Mouse (Mus musculus): ENCODE results near the gene Mical2. TPM values are rescaled to one million over a fixed set of nuclear protein-coding genes. Genes with fewer than 3 reads are reported as not detected.

The Mical2 gene
- total RNA-seq (2015) (0.52 and 0.88 TPM in 2 replicates), total RNA-seq (2017) (0.46 and 0.54 TPM in 2 replicates)

- ATAC-seq (replicated peaks; ENCODE audit: poor library complexity), result peak; percentile 98
Measured at GRCm38 (mm10) chr7:112225615-112226262, at the start of gene Mical2. TSS of gene Mical2 (plus strand) at chr7:112225856.

- no peak for ATAC-seq (replicated peaks; ENCODE audit: poor library complexity)
Measured at GRCm38 (mm10) chr7:112176627-112177026, 49.0 kb upstream of the Mical2 start.

DNA sequence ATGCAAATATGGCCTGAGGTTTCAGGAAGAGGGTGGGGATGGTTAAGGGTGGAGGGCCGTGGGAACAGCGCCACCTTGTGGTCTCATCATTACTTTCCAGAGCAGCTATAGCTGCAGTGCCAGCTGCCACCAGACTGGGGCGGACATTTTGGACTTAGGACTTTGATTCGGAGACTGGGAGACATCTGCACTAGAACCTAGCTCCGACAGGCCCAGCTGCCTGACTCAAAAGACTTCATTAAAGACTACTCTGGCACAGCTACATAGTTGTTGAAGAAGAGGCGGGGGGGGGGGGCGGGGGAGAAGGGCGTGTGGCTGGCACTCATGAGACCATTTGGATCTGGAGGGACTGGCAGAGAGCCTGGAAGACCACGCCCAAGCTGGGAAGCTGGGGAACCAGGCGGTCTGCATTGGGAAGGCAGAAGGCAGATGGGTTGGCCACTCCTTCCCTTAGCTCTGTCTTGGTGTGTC is 45.4 kb upstream of the Mical2 start:
- ATAC-seq (replicated peaks; ENCODE audit: poor library complexity), result peak; percentile 90

- peak; percentile 84 for ATAC-seq (replicated peaks; ENCODE audit: poor library complexity)
Measured at GRCm38 (mm10) chr7:112183258-112183841, 42.3 kb upstream of the Mical2 start.

DNA sequence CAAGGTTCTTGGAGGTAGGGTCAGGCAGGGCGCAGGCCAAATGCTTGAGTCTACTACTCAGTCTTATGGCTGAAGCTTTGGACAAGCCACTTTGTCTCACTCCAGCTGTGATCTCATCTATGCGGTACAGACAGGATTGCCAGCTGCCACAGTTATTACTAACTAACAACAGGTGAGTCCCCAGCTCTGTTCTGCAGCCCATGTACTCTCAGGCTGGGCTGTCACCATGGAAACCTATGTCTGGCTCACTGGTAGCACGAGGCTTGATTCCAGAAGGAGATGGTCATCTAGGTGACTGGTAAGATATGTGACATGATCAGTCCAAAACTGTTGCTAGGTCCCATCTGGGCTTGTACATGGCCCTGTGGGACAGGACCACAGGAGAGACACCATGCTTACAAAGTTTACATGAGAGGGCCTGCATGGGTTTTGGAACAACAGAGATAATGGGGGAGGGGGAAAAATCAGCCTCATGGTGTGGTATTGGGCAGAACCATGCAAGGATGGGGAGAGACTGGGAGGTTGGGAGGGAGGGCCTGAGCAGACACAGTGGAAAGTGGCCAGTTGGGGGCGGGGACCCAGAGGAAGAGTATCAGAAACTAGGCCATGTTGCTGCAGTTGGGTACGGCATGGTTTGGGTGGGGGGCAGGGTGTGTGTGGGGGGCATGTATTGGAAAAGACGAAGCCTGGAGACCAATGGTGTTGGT is 41.0 kb upstream of the Mical2 start:
- no peak for ATAC-seq (replicated peaks; ENCODE audit: poor library complexity)

DNA sequence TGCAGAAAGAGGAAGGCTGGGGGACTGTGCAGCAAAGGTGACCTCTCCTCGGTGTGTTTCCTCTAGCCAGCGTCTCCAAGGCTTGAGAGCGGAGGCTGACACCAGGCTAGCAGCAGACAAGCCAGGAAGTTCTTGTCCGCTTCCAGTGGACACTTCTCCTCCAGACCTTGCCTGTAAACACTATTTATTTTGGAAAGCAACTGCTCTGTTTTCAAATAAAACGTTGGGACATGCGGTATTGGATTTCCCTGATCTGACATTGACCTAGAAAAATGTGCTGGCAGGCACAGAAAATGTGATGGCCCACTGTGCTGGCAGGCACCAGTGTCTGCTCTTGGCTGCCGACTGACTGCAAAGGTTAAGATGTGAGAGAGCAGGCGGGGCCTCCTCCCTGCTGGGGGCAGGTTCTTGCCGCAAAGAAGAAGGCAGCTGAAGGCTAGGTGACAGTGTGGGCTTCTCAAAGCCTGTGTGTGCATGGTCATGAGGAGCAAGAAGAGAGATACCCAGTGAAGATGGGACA is 40.4 kb upstream of the Mical2 start:
- no peak for ATAC-seq (replicated peaks; ENCODE audit: poor library complexity)

DNA sequence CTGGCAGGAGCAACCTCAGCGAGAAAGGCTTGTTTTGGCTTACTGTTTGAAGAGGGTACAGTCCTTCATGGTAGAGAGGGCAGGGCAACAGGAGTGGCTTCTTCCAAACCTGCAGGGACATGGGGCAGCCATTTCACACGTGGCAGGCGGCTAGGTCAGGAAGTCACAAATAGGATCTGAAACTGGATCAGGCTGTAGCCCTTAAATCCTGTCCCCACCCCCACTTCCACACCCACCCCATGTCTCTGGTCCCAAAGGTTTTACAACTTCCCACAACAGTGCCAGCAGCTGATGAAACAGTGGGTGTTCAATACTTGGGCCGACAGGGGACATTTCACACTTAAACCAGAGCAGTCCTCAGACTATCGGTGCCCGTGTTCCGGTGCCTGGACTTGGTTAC is 38.8 kb upstream of the Mical2 start:
- no peak for ATAC-seq (replicated peaks; ENCODE audit: poor library complexity)

DNA sequence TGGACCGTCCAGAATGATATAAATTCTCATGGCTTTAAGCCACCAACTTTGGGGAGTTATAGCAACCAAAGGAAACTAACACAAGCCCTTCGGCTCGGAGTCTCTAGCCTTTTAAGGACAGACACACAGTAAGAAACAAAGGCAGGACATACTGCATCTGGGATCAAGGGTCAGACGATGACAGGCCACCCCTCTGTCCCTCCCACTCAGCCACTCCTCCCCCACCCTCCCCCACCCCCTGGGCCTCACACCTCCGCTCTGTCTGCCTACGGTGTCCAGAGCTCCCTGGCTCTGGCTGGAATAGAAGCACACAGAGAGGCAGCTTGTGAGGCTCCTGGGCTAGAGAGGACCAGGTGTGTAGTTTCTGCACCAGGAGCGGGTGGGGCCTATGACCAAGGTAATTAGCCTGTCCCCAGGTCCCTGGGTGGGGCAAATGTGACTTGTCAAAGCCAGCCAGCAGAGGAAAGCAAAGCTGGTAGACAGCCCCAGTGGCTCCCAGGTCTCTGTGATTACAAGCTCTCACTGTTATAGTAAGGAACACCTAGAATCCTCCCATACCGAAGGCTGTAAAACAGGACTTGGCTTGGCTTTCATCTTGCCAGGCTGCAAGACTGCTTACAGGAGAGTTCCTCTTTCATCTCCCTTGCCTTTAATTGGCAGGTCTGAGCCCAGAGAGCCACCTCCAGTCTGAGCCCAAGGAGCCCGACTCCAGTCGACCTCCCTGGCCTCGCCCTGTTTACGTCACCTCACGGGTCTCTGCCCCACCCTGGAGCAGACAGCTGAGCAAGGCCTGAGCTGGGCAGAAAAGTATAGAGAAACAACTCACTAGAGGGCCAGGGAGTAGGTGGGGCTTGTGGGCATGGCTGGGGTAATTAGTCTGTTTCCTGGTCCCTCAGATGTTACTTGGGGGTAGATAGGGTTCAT is 37.9 kb upstream of the Mical2 start:
- peak; percentile 60 for ATAC-seq (replicated peaks; ENCODE audit: poor library complexity)

- no peak for ATAC-seq (replicated peaks; ENCODE audit: poor library complexity)
Measured at GRCm38 (mm10) chr7:112192237-112192636, 33.4 kb upstream of the Mical2 start.

GRCm38 (mm10) chr7:112192778-112193177 is 32.9 kb upstream of the Mical2 start:
- no peak for ATAC-seq (replicated peaks; ENCODE audit: poor library complexity)

DNA sequence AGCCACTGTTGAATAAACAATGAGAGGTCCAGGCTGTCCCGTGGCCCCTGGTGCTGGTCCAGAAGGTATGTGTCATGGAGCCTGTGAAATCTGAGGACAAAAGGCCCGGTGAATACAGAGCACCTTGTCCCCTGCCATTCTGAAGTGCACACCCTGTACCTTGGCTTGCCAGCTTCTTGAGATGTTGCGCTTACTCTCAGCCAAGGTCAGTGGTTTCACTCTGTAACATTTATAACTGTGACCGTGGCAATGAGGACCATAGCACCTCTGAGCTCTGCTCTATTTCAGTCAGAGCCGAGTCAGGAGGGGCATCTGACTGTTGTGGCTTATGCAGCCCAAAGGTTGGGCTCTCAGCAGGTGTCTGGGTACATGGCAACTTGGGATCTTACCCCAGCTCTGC is 31.4 kb upstream of the Mical2 start:
- ATAC-seq (replicated peaks; ENCODE audit: poor library complexity), result no peak

DNA sequence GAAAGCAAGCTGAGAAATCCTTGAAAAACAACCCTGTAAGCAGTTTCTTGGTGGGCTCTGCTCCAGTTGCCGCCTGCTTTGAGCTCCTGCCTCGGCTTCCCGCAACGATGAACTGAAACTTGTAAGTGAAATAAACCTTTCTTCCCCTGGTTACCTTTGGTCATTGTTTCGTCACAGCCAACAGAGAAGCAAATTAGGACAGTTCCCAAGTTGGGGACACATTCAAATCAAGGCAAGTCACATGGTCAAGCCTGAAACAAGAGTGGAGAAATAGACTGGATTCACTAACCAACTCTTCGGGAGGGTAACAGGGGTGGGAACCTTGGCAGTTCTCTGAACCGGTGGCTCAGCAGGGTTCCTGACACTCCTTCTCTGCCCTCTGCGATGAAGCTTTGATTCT is 28.2 kb upstream of the Mical2 start:
- no peak for ATAC-seq (replicated peaks; ENCODE audit: poor library complexity)

DNA sequence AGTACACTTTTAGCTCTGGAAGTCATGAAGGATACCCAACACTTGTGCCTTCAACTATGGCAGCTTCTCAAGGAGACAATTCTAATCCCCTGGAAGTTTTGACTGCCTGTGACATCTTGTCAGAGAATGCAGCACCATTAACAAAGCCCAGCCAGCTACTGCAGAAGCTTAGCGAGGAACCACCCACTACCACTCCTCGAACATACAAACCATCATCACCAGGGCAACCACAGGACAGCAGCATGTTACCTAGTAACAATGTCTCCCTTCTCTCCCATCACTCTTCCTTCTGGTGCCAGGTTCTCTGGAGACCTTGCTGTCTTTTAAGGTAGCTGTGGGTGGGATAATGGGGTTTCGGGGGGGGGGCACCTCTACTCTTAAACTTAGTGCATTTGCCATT is 26.3 kb upstream of the Mical2 start:
- no peak for ATAC-seq (replicated peaks; ENCODE audit: poor library complexity)

GRCm38 (mm10) chr7:112200761-112201160 is 24.9 kb upstream of the Mical2 start:
- ATAC-seq (replicated peaks; ENCODE audit: poor library complexity), result no peak

GRCm38 (mm10) chr7:112202194-112202593 is 23.5 kb upstream of the Mical2 start:
- ATAC-seq (replicated peaks; ENCODE audit: poor library complexity), result no peak

- no peak for ATAC-seq (replicated peaks; ENCODE audit: poor library complexity)
Measured at GRCm38 (mm10) chr7:112202843-112203242, 22.8 kb upstream of the Mical2 start.

DNA sequence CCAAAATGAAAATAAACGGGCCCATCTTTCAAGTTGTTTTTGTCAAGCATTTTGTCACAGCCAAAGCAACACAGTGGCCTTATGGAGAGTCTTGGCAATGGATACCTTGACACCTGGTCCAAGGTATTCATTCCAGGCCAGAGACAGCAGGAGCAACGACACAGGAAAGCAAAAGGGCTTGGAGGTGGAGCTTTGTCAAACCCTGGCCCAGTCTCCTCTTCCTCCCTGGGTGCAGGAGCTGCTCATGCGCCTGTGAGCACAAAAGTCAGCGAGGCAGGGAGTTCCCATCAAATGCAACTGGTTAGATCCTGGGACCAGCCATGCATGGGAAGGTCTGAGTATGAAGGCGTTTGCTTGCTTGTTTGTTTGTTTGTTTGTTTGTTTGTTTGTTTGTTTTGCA is 21.7 kb upstream of the Mical2 start:
- no peak for ATAC-seq (replicated peaks; ENCODE audit: poor library complexity)

GRCm38 (mm10) chr7:112204380-112204963 is 21.2 kb upstream of the Mical2 start:
- ATAC-seq (replicated peaks; ENCODE audit: poor library complexity), result no peak

DNA sequence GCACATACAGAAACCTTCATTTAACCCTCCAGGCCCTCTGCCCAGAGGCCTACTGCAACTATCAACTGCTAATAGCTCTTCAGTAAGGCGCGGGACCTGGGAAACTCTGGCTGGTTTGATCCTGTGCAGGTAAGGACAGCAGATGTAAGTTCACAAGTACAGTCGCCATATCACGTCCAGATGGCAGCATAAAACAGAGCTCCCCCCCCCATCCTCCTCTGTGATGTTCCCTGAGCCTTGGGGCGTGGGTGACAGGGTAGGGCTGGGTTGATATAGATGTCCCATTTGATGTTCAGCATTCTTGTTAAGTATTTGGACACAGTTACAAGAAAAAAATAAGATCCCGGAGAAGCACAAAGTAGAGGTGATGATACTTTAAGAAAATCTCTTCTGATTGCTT is 20.1 kb upstream of the Mical2 start:
- ATAC-seq (replicated peaks; ENCODE audit: poor library complexity), result no peak

GRCm38 (mm10) chr7:112207717-112208116 is 17.9 kb upstream of the Mical2 start:
- ATAC-seq (replicated peaks; ENCODE audit: poor library complexity), result no peak

Measured in megakaryocyte progenitor cell, adult 5-6 weeks (primary cell).